Mouse (Mus musculus) thymus, adult 2 months (tissue): Measurements from ENCODE around the gene Acsbg1. TPM values are rescaled to one million over a fixed set of nuclear protein-coding genes. Genes with fewer than 3 reads are reported as not detected.

Experiments
- DNase-seq: peaks from one replicate; pipeline ENCODE4 v3.0.0; 2021
- H3K27ac ChIP-seq: fragments of 200-500 bp; 2 replicates; pipeline ENCODE4 v1.5.1; 2012; ENCODE audit warnings: low read length, control low read depth; ENCODE audit not compliant: control insufficient read depth, insufficient read depth
- H3K27me3 ChIP-seq: fragments of 200-500 bp; 2 replicates; pipeline ENCODE4 v1.6.1; 2012; ENCODE audit warnings: mild to moderate bottlenecking, low read length, moderate library complexity, mixed read lengths; ENCODE audit not compliant: control insufficient read depth, insufficient read depth
- H3K36me3 ChIP-seq: fragments of 200-500 bp; 2 replicates; pipeline ENCODE4 v1.6.1; 2012; ENCODE audit warnings: mild to moderate bottlenecking, low read length, moderate library complexity; ENCODE audit not compliant: control insufficient read depth, insufficient read depth
- H3K4me1 ChIP-seq: fragments of 200-500 bp; replicated peaks from 2 replicates; pipeline ENCODE4 v1.6.1; 2012; ENCODE audit warnings: low read length; ENCODE audit not compliant: control insufficient read depth, insufficient read depth
- H3K4me3 ChIP-seq: fragments of 200-500 bp; 2 replicates; pipeline ENCODE4 v1.5.1; 2012; ENCODE audit warnings: mild to moderate bottlenecking, low read length, control low read depth, moderate library complexity; ENCODE audit not compliant: control insufficient read depth, insufficient read depth
- CTCF ChIP-seq: fragments of 200-500 bp; IDR thresholded peaks from 2 replicates; pipeline ENCODE4 v1.5.1; 2012; ENCODE audit warnings: mild to moderate bottlenecking, control low read depth, low read length, moderate library complexity, borderline replicate concordance; ENCODE audit not compliant: control insufficient read depth, poor library complexity, insufficient read depth; ENCODE audit errors: extremely low read depth
- POLR2A ChIP-seq: fragments of 200-500 bp; IDR thresholded peaks from 2 replicates; pipeline ENCODE4 v1.6.1; 2012; ENCODE audit warnings: mild to moderate bottlenecking, low read length, control low read depth, moderate library complexity; ENCODE audit not compliant: control insufficient read depth, poor library complexity, insufficient read depth; ENCODE audit errors: extremely low read depth
- WGBS: fragments of 180-500 bp; shearing (Covaris S2); methylation state at CpG from one replicate; pipeline ENCODE4 v1.1.7; 2018; 5-methylcytosine and 5-hydroxymethylcytosine counted together
- polyA plus RNA-seq: library from polyadenylated mRNA; depleted of rRNA; stranded (reverse); fragments of >200 nt; gene quantifications from 2 replicates; pipeline ENCODE4 v1.2.3, GENCODE M21; 2012; rRNA removed

Gene Acsbg1
- 4.1 and 4.5 TPM in 2 replicates for polyA plus RNA-seq

GRCm38 (mm10) chr9:54661605-54662377, at the start of gene Acsbg1:
Gene Acsbg1, minus strand, starts transcription at chr9:54661870.
- no peak for TF ChIP-seq POLR2A
- 55% methylated on average over 10 of the region's 10 CpGs for WGBS
- no peaks in the 10 kb centered on the region for H3K4me1 ChIP-seq
- no peaks in the 10 kb centered on the region for H3K36me3 ChIP-seq
- DNase-seq, result no peak
- no peak within 1 kb of the TSS for H3K27ac ChIP-seq
- H3K27me3 ChIP-seq, result no peaks in the 10 kb centered on the region
- no peak within 1 kb of the TSS for H3K4me3 ChIP-seq

GRCm38 (mm10) chr9:54708085-54708484, 46.4 kb upstream of the Acsbg1 start:
- Histone ChIP-seq H3K27me3 (no peaks in the 10 kb centered on the region), H3K4me1 (no peaks in the 10 kb centered on the region), H3K27ac (no peak overlapping the region), H3K4me3 (no peak overlapping the region), H3K36me3 (peaks cover 2% of the 10 kb centered on the region; the same call in 1 of the 2 replicates)
- no peak for DNase-seq
- no peak for TF ChIP-seq POLR2A
- TF ChIP-seq CTCF, result no peak
- WGBS, result 91% methylated on average over 5 of the region's 5 CpGs

- H3K4me1 ChIP-seq, result no peaks in the 10 kb centered on the region
- H3K36me3 ChIP-seq, result no peaks in the 10 kb centered on the region
- H3K27me3 ChIP-seq, result no peaks in the 10 kb centered on the region
- no peak for DNase-seq
- 90% methylated on average over 8 of the region's 8 CpGs for WGBS
- H3K27ac ChIP-seq, result no peak overlapping the region
- H3K4me3 ChIP-seq, result no peak overlapping the region
- TF ChIP-seq CTCF (no peak), POLR2A (no peak)
Measured at GRCm38 (mm10) chr9:54707288-54707999, 45.8 kb upstream of the Acsbg1 start.

GRCm38 (mm10) chr9:54705561-54705960, 43.9 kb upstream of the Acsbg1 start:
- TF ChIP-seq POLR2A (no peak), CTCF (no peak)
- no peak overlapping the region for H3K27ac ChIP-seq
- peaks cover 2% of the 10 kb centered on the region; the same call in 1 of the 2 replicates for H3K27me3 ChIP-seq
- WGBS, result 44% methylated on average over 1 of the region's 1 CpGs
- H3K4me3 ChIP-seq, result no peak overlapping the region
- no peaks in the 10 kb centered on the region for H3K4me1 ChIP-seq
- no peak for DNase-seq
- H3K36me3 ChIP-seq, result no peaks in the 10 kb centered on the region

GRCm38 (mm10) chr9:54704361-54704760, 42.7 kb upstream of the Acsbg1 start:
- WGBS, result 85% methylated on average over 5 of the region's 5 CpGs
- no peak for DNase-seq

GRCm38 (mm10) chr9:54702581-54702980, 40.9 kb upstream of the Acsbg1 start:
- DNase-seq, result no peak
- H3K4me3 ChIP-seq, result no peak overlapping the region
- H3K4me1 ChIP-seq, result peaks cover 9% of the 10 kb centered on the region; the same call in 1 of the 2 replicates
- H3K27ac ChIP-seq, result no peak overlapping the region
- 95% methylated on average over 2 of the region's 2 CpGs for WGBS
- no peak for TF ChIP-seq POLR2A
- no peak for TF ChIP-seq CTCF
- H3K36me3 ChIP-seq, result no peaks in the 10 kb centered on the region
- peaks cover 17% of the 10 kb centered on the region for H3K27me3 ChIP-seq

More at GRCm38 (mm10) chr9:54704361-54704760, 42.7 kb upstream of the Acsbg1 start:
- Histone ChIP-seq H3K27ac (no peak overlapping the region), H3K27me3 (peaks cover 11% of the 10 kb centered on the region), H3K36me3 (no peaks in the 10 kb centered on the region), H3K4me3 (no peak overlapping the region), H3K4me1 (peaks cover 3% of the 10 kb centered on the region; the same call in 1 of the 2 replicates)
- TF ChIP-seq POLR2A (no peak), CTCF (no peak)
